Mouse (Mus musculus): Measurements from ENCODE around the gene Tsc2.

The Tsc2 gene

GRCm38 (mm10) chr17:24608874-24609273, 23.6 kb downstream of the Tsc2 start:
- DNase-seq (ENCODE audit: low spot score), result no peak

GRCm38 (mm10) chr17:24608370-24608769, 24.1 kb downstream of the Tsc2 start:
- no peak for DNase-seq (ENCODE audit: low spot score)

DNA sequence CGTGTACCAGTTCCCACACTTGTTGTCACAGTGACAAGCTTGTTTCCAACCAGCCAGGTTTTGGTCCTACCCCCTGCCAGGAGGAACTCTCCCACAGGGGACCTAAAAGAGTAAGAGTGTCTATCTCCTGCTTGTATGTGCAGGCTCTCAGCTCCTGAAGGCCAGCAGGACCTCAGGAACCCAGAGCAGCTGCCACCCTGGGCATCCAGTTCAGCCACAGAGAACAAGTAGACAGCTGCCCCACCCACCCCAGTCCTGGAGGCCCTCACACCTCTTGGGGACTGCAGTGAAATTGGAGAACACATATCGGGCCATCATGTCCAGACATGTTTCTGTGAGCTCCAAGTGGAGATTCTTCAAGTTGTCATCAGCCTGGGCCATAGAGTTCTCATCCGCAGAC, 27.9 kb downstream of the Tsc2 start:
- DNase-seq (ENCODE audit: low spot score), result no peak

DNA sequence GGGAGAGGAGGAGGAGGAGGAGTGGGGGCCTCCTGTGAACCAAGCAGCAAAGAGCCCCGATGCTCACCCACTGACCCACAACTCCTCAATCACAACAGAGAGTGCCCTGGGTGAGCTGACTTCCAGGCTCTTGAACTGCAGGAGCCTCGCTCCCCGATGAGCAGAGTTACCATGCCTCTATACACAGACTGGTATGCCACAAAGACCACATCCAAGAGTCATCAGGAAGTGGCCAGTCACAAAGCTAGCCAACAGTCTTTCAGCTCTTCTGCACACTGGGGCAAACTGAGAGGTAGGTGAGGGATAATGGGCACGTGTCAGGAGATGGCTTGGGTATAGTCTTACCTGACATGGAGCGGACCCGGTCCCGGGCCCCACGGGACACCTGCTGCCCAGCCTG, 28.5 kb downstream of the Tsc2 start:
- no peak for DNase-seq (ENCODE audit: low spot score)

GRCm38 (mm10) chr17:24600502-24600901, 31.9 kb downstream of the Tsc2 start:
- DNase-seq (ENCODE audit: low spot score), result no peak

GRCm38 (mm10) chr17:24597989-24598388, 34.4 kb downstream of the Tsc2 start:
- DNase-seq (ENCODE audit: low spot score), result no peak

DNA sequence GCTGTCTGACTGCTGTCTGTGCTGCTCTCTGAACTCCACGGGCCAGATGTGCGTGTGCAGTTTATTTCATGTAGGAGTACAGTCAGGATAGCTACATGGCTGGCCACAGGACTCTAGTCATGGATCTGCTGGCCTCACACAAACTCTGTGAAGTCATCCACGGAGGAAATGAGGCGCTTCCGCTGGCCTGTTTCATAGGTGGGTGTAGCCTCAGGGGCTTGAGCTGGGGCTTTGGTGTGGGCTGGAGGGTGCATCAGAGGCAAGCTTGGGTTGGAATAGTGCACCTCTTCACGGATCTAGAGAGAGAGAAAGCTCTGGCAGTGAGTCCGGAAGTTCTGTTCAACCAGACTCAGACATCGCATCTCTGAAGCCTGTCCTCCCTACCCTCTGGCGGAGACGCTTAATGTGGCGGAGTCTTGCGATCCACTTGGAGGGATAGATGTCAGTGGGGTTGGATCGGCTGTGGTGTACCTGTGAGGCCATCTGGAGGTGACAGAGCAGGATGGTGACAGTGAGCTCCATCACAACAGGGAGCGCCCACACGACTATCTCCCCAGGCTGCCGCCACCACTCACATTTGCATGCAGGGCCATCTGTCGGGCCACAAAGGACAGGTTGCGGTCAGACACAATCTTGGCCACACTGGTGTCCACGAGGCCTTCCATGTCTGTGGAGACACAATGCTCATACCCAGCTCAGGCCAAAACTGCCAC, 35.8 kb downstream of the Tsc2 start:
- DNase-seq (ENCODE audit: low spot score), result no peak

DNA sequence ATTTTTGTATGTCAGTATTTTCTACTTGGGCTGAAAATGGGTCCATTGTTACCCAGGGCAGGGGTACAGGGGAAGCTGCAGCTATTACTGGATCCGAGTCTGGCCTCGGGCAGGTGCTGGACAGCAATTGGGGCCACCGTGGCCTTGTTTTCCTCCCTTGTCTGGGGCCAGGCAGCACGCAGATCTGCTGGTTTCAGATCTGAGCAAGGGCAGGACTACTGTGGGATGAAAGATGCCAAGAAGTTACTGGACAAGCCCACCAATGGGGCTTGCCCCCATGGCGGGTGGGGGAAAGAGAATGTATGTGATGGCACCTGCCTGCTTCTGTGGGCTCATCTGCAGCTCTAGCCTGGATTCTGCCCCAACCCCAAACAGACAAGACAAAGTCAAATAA, 36.4 kb downstream of the Tsc2 start:
- DNase-seq (ENCODE audit: low spot score), result no peak

DNA sequence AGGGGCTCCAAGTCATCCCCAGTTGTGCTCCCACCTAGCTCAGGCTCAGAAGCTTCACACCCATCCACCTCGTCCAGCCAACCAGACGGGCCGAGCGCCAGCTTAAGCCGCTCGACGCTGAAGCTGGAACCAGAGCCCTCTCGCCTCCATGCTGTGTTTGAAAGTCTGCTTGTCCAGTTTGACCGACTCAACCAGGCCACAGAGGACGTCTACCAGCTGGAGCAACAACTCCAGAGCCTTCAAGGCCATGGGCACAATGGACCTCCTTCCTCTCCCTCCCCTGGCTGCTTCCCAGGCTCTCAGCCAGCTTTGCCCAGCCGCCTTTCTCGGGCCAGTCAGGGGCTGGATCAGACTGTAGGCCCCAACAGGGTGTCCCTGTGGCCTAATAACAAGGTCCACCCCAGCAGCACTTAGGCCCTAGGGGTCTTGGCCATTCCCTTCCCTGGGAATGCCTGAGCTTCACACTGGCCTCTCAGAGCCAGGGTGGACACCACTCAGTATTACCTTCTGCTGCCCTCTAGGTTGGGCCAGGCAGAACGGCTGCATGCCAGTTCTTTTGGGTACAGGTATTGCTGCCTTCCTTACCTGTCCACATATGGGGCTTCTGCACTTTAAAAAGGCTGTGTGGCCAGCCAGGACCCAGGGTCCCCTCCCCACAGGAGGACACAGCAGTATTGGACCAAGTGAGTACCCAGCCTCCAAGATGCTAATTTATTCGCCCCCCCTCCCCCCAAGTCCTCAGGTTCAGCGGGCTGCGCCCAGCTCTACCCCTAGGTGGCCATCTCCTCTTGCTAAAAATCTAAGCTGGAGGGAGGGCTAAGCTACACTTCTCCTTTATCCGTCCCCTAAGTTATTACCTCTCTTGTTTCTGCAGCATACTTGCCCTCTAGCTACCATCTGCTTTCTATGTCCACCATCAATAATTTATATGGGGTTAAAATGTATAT, 37.0 kb downstream of the Tsc2 start:
- DNase-seq (ENCODE audit: low spot score), result no peak

GRCm38 (mm10) chr17:24593992-24594890, 38.2 kb downstream of the Tsc2 start:
- no peak for DNase-seq (ENCODE audit: low spot score)

- DNase-seq (ENCODE audit: low spot score), result no peak
Measured at GRCm38 (mm10) chr17:24593248-24593647, 39.2 kb downstream of the Tsc2 start.

DNA sequence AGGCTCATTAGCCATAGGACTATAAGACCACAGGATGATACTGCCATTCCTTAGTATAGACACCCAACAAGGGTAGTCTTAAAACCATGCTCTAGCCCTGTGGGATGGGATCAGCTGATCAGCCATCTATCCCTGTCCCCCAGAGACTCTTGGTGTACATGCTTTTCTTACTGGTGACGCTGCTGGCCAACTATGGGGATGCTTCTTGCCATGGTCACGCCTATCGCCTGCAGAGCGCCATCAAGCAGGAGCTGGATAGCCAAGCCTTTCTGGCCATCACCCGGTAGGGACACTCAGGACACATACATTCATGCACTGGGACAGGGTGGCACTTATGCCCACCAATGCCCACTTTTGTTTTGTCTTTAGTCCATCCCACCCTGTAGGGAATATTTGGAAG, 40.7 kb downstream of the Tsc2 start:
- no peak for DNase-seq (ENCODE audit: low spot score)

- DNase-seq (ENCODE audit: low spot score), result no peak
Measured at GRCm38 (mm10) chr17:24590943-24591342, 41.5 kb downstream of the Tsc2 start.

GRCm38 (mm10) chr17:24586532-24586931, 45.9 kb downstream of the Tsc2 start:
- DNase-seq (ENCODE audit: low spot score), result no peak

DNA sequence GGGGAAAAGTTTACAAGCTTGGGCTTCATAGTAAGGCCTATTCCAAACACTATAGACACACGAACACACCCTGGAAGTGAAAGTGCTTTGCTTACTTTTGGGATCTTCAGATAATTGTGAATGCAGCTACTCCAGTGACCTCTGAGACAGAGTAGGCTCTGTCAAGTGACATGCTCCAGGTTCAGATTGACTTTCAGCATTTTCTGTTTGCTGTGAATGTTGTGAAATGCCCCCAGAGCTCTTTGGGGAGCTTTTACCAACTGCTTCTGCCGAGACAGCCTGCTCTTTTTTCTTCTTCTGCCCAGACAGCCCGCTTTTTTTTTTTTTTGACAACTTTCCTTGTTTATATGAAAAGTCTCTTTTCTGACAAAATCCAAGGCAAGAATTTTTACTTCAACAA, 47.9 kb downstream of the Tsc2 start:
- no peak for DNase-seq (ENCODE audit: low spot score)

DNA sequence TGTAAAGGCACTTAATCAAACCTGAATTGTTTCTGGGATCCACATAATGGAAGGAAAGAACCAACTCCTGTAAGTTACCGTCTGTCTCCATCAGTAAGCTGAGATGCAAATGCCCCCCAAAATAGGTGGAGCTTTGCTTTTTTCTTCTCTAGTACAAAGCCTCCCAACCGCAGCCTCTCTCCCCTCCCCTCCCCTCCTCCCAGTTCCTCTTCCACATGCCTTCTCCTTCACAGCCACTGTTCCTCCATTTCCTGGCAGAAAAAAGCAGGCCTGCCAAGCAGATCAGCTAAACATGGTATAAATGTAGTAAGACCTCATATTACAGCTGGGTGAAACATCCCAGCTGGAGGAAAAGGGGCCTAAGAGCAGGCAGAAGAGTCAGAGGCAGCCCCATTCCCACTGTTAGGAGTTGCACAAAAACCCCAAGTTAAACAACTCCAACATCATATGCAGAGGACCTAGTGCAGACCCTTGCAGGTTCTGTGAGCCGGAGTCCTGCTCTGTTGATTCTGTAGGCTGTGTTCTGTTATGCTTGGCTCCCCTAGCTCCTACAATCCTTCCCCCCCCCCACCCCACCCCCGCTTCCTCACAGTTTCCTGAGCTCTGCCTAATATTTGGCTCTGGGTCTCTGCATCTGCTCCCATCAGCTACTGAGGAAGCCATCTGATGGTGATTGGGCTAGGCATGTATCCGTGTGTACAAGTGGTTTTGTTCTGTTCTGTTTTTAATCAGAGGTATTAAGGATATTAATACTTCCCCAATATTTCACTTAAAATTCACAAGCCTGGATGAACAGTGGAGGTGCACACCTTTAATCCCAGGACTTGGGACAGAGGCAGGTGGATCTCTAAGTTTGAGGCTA, 48.6 kb downstream of the Tsc2 start:
- DNase-seq (ENCODE audit: low spot score), result no peak

- DNase-seq (ENCODE audit: low spot score), result no peak
Measured at GRCm38 (mm10) chr17:24580287-24580686, 52.1 kb downstream of the Tsc2 start.

- no peak for DNase-seq (ENCODE audit: low spot score)
Measured at GRCm38 (mm10) chr17:24579532-24579931, 52.9 kb downstream of the Tsc2 start.

- no peak for DNase-seq (ENCODE audit: low spot score)
Measured at GRCm38 (mm10) chr17:24573811-24574210, 58.6 kb downstream of the Tsc2 start.

DNA sequence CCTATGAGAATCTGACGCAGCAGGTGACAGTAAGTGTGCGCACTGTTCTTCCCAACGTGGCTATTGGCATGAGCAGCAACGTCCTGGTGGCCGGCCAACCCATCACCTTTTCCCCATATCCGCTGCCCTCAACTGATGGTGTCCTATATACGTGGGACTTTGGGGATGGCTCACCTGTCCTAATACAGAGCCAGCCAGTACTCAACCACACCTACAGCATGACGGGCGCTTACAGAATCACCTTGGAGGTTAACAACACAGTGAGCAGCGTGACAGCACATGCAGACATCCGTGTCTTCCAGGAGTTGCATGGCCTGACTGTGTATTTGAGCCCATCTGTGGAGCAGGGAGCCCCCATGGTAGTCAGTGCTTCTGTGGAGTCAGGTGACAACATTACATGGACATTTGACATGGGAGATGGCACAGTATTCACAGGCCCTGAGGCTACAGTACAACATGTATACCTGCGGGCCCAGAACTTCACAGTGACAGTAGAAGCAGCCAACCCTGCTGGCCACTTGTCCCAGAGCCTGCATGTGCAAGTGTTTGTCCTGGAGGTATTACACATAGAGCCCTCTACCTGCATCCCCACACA, 59.7 kb downstream of the Tsc2 start:
- DNase-seq (ENCODE audit: low spot score), result no peak

GRCm38 (mm10) chr17:24569837-24570236, 62.6 kb downstream of the Tsc2 start:
- DNase-seq (ENCODE audit: low spot score), result no peak

Data from ovary, postnatal 10 days (tissue).